Mouse (Mus musculus): ENCODE measurements at regions not wholly inside any gene's neighbourhood (a gene's known extent, or its start where the extent isn't known, plus 50 kb on each side); places are given as distances from the start of the nearest gene placed in this dataset.

- no peak for TF ChIP-seq CTCF (conservative IDR thresholded peaks at IDR 0.05)
Measured at GRCm38 (mm10) chr10:95013946-95014345, 69.3 kb upstream of the Plxnc1 start.

GRCm38 (mm10) chr10:95013213-95013915, 68.7 kb upstream of the Plxnc1 start:
- H3K4me3 ChIP-seq, result no peak overlapping the region
- DNase-seq (ENCODE audit: low spot score in 2 of 2), result no peak
- TF ChIP-seq CTCF (conservative IDR thresholded peaks at IDR 0.05), result no peak
- H3K27ac ChIP-seq, result no peak overlapping the region

More at GRCm38 (mm10) chr10:95013946-95014345, 69.3 kb upstream of the Plxnc1 start:
- no peak for DNase-seq (ENCODE audit: low spot score in 2 of 2)
- Histone ChIP-seq H3K27ac (no peak overlapping the region), H3K4me3 (no peak overlapping the region)

GRCm38 (mm10) chr10:95010333-95010732, 65.7 kb upstream of the Plxnc1 start:
- TF ChIP-seq CTCF (conservative IDR thresholded peaks at IDR 0.05), result no peak
- Histone ChIP-seq H3K27ac (no peak overlapping the region), H3K4me3 (no peak overlapping the region)
- DNase-seq (ENCODE audit: low spot score in 2 of 2), result no peak

GRCm38 (mm10) chr10:95009081-95009480, 64.4 kb upstream of the Plxnc1 start:
- TF ChIP-seq CTCF (conservative IDR thresholded peaks at IDR 0.05), result no peak

GRCm38 (mm10) chr10:95004065-95004763, 59.6 kb upstream of the Plxnc1 start:
- no peak for DNase-seq (ENCODE audit: low spot score in 2 of 2)
- TF ChIP-seq CTCF (conservative IDR thresholded peaks at IDR 0.05), result no peak
- Histone ChIP-seq H3K27ac (no peak overlapping the region), H3K4me3 (no peak overlapping the region)

More at GRCm38 (mm10) chr10:95009081-95009480, 64.4 kb upstream of the Plxnc1 start:
- no peak for DNase-seq (ENCODE audit: low spot score in 2 of 2)
- H3K27ac ChIP-seq, result no peak overlapping the region
- no peak overlapping the region for H3K4me3 ChIP-seq

GRCm38 (mm10) chr10:95003621-95004020, 59.0 kb upstream of the Plxnc1 start:
- no peak for TF ChIP-seq CTCF (conservative IDR thresholded peaks at IDR 0.05)
- H3K27ac ChIP-seq, result no peak overlapping the region
- DNase-seq (ENCODE audit: low spot score in 2 of 2), result no peak

GRCm38 (mm10) chr10:95001650-95002049, 57.0 kb upstream of the Plxnc1 start:
- no peak for TF ChIP-seq CTCF (conservative IDR thresholded peaks at IDR 0.05)
- no peak for DNase-seq (ENCODE audit: low spot score in 2 of 2)
- Histone ChIP-seq H3K4me3 (no peak overlapping the region), H3K27ac (no peak overlapping the region)

More at GRCm38 (mm10) chr10:95003621-95004020, 59.0 kb upstream of the Plxnc1 start:
- H3K4me3 ChIP-seq, result no peak overlapping the region

- no peak for TF ChIP-seq CTCF (conservative IDR thresholded peaks at IDR 0.05)
- H3K4me3 ChIP-seq, result no peak overlapping the region
- no peak for DNase-seq (ENCODE audit: low spot score in 2 of 2)
- H3K27ac ChIP-seq, result no peak overlapping the region
Measured at GRCm38 (mm10) chr10:94999716-95000115, 55.1 kb upstream of the Plxnc1 start.

All from layer of hippocampus, adult 2 months (tissue).